Mouse (Mus musculus) heart, adult 2 months (tissue): ENCODE measurements around the gene Agap1.

Experiments
- CTCF ChIP-seq: fragments of 200-600 bp; IDR thresholded peaks from 2 replicates; pipeline ENCODE4 v1.8.1; 2022; ENCODE audit warnings: antibody characterized with exemption, mild to moderate bottlenecking, moderate library complexity
- EP300 ChIP-seq: fragments of 200-500 bp; IDR thresholded peaks from 2 replicates; pipeline ENCODE4 v1.6.1; 2011; ENCODE audit warnings: low read depth, low read length, control low read depth; ENCODE audit not compliant: insufficient read depth
- POLR2A ChIP-seq: fragments of 200-500 bp; IDR thresholded peaks from 2 replicates; pipeline ENCODE4 v1.6.1; 2011; ENCODE audit warnings: mild to moderate bottlenecking, low read depth, low read length, control low read depth; ENCODE audit not compliant: insufficient read depth

DNA sequence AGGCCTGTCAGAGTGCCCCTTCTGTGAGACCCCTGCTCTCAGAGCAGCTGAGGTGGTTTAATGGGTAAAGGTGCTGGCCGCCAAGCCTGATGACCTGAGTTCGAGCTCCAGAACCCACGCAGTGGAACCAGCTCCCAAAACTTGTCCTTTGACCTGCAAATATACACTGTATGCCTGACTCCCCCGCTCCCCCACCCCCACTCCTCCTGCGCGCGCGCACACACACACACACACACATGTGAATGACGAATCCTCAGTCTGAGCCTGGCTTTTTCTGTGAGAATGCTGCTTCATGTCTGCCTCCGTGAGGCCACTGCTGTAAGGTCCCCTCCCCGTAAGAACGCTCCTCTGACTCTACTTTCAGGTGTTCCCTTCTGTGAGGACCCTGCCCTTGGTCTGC lies 237.8 kb downstream of the Agap1 start:
- no peak for TF ChIP-seq CTCF
- TF ChIP-seq POLR2A, result no peak
- TF ChIP-seq EP300, result no peak
